Mouse (Mus musculus) liver, embryonic 12.5 days (tissue): ENCODE data around the gene Upk3bl. TPM values are rescaled to one million over a fixed set of nuclear protein-coding genes. Genes with fewer than 3 reads are reported as not detected.
"Not testable (repeated sequence)": the region's sequence is repeated elsewhere in the genome, so short reads cannot be mapped to it uniquely, and the experiment has no call there.

Experiments used
- ATAC-seq: fragments of 200-750 bp; cut with Nextera tagmentation; 2 replicates; pipeline ENCODE4 v1.8.0; 2017; ENCODE audit warnings: moderate number of reproducible peaks, mild to moderate bottlenecking, moderate library complexity
- H3K27ac ChIP-seq: fragments of 300-500 bp; sonication (generic); 2 replicates; pipeline ENCODE4 v1.5.1; 2016; ENCODE audit warnings: mild to moderate bottlenecking
- H3K27me3 ChIP-seq: fragments of 300-500 bp; sonication (generic); replicated peaks from 2 replicates; pipeline ENCODE4 v1.6.1; 2016; ENCODE audit warnings: mild to moderate bottlenecking, moderate library complexity
- H3K36me3 ChIP-seq: fragments of 300-500 bp; sonication (generic); 2 replicates; pipeline ENCODE4 v1.6.1; 2016; ENCODE audit warnings: mild to moderate bottlenecking, moderate library complexity
- H3K4me1 ChIP-seq: fragments of 300-500 bp; sonication (generic); 2 replicates; pipeline ENCODE4 v1.6.1; 2016
- H3K4me2 ChIP-seq: fragments of 300-500 bp; sonication (generic); 2 replicates; pipeline ENCODE4 v1.6.1; 2016; ENCODE audit warnings: mild to moderate bottlenecking, moderate library complexity
- H3K4me3 ChIP-seq: fragments of 300-500 bp; sonication (generic); 2 replicates; pipeline ENCODE4 v1.5.1; 2016; ENCODE audit warnings: mild to moderate bottlenecking, moderate library complexity
- H3K9ac ChIP-seq: fragments of 300-500 bp; sonication (generic); 2 replicates; pipeline ENCODE4 v1.6.1; 2016; ENCODE audit warnings: mild to moderate bottlenecking, moderate library complexity
- H3K9me3 ChIP-seq: fragments of 300-500 bp; sonication (generic); replicated peaks from 2 replicates; pipeline ENCODE4 v1.6.1; 2016; ENCODE audit warnings: mild to moderate bottlenecking, moderate library complexity
- WGBS: fragments of 180-500 bp; shearing (Covaris S2); methylation state at CpG from one replicate; pipeline ENCODE4 v1.1.7; 2016; ENCODE audit not compliant: insufficient replicate concordance; 5-methylcytosine and 5-hydroxymethylcytosine counted together
- polyA plus RNA-seq: library from polyadenylated mRNA; unstranded; fragments of >200 nt; fragmentation: Nextera tagmentation; extraction: Ambion mirVana; gene quantifications from 2 replicates; pipeline ENCODE4 v1.2.1, GENCODE M21; 2016

Upk3bl gene
- polyA plus RNA-seq, 1 experiment from 2014 or later, result 0.14 TPM

DNA sequence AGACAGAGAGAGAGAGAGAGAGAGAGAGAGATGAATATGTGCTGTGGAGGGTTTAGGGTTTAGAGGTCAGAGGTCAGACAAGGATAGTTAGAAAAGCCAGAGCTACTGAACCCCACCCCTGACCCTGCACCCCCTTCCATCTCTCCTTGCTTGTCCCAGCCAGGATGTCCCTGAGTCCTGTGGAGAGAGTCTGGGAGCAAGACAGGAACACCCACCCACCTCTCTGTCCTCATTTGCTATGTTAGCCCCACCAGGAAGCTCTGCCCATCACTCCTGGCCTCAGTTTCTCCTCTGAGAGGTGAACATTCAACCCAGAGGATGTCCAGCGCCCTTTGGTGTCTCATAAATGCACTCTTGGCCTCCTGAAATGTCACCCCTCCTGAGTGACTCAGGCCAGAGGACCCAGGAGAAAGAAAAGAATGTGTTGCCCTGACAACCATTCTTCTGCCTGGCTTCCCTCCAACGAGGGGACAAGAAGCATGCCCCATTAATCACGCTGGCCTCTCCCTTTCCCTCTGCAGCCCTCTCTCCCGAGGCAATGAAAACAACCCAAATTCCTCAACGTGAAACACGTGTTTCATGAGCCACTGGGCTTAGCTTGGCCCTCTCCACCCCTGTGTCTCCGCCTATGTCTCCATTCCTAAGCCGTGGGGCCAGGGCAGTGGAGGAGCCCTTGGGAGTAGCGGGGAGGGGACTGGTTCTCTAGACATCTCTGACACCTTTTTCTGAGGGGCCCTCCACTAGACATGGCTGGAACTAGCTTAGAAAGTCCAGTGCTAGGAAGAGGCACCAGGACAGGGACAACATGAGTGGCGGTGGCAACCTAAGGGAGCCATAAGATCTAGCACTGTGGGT, 2.8 kb upstream of the Upk3bl start:
- no peaks in the 10 kb centered on the region for H3K4me1 ChIP-seq
- WGBS, result 30% methylated on average over 10 of the region's 10 CpGs
- H3K9ac ChIP-seq, result no peak overlapping the region
- no peak; the same call in 1 of the 2 replicates for ATAC-seq
- H3K4me3 ChIP-seq, result no peak overlapping the region
- H3K9me3 ChIP-seq, result no peaks in the 10 kb centered on the region
- H3K4me2 ChIP-seq, result no peak overlapping the region
- H3K27me3 ChIP-seq, result peaks cover under 1% of the 10 kb centered on the region; the same call in 1 of the 2 replicates
- H3K36me3 ChIP-seq, result no peaks in the 10 kb centered on the region
- H3K27ac ChIP-seq, result 0 out of 2 replicates have a peak overlapping the region, but pooled peaks have one; percentile 33

DNA sequence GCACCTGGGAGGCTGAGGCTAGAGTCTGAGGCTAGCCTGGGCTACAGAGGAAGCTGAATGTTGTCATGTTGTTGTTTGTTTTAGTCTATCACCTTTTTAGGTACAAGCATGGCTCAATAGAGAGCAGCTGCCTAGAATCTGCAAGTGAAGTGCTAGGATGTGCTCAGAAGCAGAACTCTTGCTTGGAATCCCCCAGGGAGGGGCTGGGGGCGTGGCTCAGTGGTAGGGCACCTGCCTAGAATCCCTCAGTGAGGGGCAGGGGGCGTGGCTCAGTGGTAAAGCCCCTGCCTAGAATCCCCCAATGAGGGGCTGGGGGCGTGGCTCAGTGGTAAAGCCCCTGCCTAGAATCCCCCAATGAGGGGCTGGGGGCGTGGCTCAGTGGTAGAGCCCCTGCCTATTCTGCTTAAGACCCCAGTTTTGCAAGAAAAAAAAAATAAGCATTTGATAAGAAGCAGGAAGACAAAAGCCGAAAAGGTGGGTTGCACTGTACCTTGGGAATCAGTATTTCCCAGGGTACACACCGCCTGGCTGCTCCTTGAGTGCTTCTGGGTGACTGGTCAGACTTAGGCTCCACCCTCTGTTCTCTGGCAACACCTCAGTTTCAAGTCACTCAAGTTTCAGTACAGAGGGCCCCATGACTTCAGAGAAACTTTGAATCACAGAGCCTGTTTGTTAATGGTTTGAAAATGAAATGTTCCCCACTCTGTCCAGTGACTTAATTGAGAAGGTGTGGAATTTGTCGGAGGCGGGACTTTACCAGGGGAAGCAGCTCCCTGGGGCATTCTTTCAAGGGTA, 1.2 kb upstream of the Upk3bl start:
- 57% methylated on average over 8 of the region's 8 CpGs for WGBS
- Histone ChIP-seq H3K27me3 (peaks cover 15% of the 10 kb centered on the region; the same call in 1 of the 2 replicates), H3K4me1 (no peaks in the 10 kb centered on the region), H3K27ac (no peak overlapping the region), H3K9ac (no peak overlapping the region), H3K4me2 (no peak overlapping the region), H3K36me3 (no peaks in the 10 kb centered on the region), H3K9me3 (no peaks in the 10 kb centered on the region), H3K4me3 (no peak overlapping the region)
- no peak for ATAC-seq

DNA sequence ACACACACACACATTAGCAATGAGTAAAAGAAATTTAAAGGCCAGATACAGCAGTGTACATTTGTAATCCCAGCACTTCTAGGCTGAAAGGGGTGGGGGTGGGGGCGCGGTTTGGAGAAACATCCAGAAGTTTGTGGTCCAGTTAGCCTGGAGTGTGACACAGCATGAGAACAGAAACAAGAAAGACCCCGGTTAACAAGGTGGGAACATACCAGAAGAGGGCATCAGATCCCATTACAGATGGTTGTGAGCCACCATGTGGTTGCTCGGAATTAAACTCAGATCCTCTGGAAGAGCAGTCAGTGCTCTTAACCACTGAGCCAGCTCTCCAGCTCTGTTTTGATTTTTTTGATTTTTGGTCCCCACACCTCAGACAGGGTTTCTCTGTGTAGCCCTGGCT, 1.8 kb downstream of the Upk3bl start:
- no peak overlapping the region for H3K9ac ChIP-seq
- no peaks in the 10 kb centered on the region for H3K36me3 ChIP-seq
- no peak overlapping the region for H3K27ac ChIP-seq
- H3K27me3 ChIP-seq, result peaks cover 44% of the 10 kb centered on the region
- H3K4me2 ChIP-seq, result no peak overlapping the region
- 25% methylated on average over 4 of the region's 4 CpGs for WGBS
- no peak overlapping the region for H3K4me3 ChIP-seq
- no peak for ATAC-seq
- H3K9me3 ChIP-seq, result no peaks in the 10 kb centered on the region
- no peaks in the 10 kb centered on the region for H3K4me1 ChIP-seq

DNA sequence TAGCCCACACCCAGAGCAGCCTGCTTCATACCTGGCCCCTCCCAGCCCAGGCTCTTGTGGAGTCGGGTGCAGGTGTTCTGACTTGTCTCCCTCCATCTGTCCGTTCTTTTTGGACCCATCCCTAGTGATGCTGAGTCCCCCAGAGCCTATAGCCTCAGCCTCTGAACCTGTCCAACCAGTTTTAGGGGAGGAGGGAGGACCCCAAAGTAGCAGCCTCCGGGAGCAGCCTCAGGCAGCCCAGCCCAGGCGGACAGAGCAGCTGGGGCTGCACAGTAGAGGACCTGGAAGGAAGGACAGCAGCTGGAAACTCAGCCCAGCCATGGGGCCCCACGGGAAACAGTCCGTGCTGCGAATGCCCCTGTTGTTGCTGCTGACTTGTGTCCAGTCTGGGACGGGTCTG, 2.8 kb downstream of the Upk3bl start:
- Histone ChIP-seq H3K9me3 (no peaks in the 10 kb centered on the region), H3K27ac (no peak overlapping the region), H3K4me3 (no peak overlapping the region), H3K27me3 (peaks cover 49% of the 10 kb centered on the region), H3K4me2 (no peak overlapping the region), H3K36me3 (no peaks in the 10 kb centered on the region), H3K9ac (no peak overlapping the region), H3K4me1 (no peaks in the 10 kb centered on the region)
- no peak for ATAC-seq
- WGBS, result 16% methylated on average over 8 of the region's 8 CpGs

DNA sequence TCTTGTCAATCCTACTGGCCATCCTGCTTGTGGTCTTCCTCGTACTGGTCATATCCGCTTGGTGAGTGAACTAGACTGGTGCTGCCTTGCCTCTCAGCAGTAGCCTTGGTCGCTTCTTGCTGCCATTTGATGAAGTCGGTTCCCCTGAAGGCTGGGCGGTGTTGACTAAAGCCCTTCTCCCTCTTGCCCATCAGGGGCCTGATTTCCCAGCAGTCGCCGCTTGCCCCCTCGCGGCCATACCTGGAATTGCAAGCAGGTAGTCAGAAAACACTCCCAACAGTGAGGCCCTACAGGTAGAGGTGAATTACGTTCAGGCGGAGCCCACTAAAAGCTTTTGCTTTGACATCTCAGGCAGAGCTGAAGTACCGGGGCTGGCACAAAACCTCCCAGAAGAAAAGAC, 7.3 kb downstream of the Upk3bl start:
- peaks cover 51% of the 10 kb centered on the region for H3K27me3 ChIP-seq
- no peaks in the 10 kb centered on the region for H3K4me1 ChIP-seq
- no peaks in the 10 kb centered on the region for H3K9me3 ChIP-seq
- no peak overlapping the region for H3K9ac ChIP-seq
- no peak overlapping the region for H3K4me3 ChIP-seq
- no peaks in the 10 kb centered on the region for H3K36me3 ChIP-seq
- ATAC-seq, result no peak
- no peak overlapping the region for H3K27ac ChIP-seq
- no peak overlapping the region for H3K4me2 ChIP-seq
- WGBS, result 7% methylated on average over 12 of the region's 12 CpGs

DNA sequence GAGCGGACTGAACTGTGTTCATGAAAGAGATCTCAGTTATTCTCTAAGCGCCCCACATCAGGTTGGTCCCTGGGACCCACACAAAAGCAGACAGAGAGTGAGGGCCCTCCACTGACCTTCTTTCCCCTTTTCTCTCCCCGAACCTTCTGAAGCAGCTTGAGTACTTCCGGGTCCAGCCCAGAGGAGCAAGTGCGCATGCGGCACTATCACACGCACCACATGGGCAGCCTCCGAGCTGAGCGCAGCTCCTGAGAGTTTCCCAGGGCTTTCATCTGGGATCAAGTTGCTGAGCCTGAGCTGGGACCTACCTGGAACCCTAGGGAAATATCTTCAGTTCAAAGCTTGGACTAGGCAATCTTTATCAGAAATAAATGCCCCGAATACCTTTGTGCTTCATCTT, 9.6 kb downstream of the Upk3bl start:
- H3K27me3 ChIP-seq, result peaks cover 42% of the 10 kb centered on the region
- H3K4me1 ChIP-seq, result no peaks in the 10 kb centered on the region
- no peaks in the 10 kb centered on the region for H3K36me3 ChIP-seq
- no peak overlapping the region for H3K27ac ChIP-seq
- H3K4me2 ChIP-seq, result no peak overlapping the region
- H3K4me3 ChIP-seq, result no peak overlapping the region
- H3K9me3 ChIP-seq, result no peaks in the 10 kb centered on the region
- 74% methylated on average over 10 of the region's 10 CpGs for WGBS
- no peak for ATAC-seq
- H3K9ac ChIP-seq, result no peak overlapping the region

GRCm38 (mm10) chr5:136066404-136067148, 12.3 kb downstream of the Upk3bl start:
- H3K9ac ChIP-seq, H3K27ac ChIP-seq, H3K36me3 ChIP-seq, H3K9me3 ChIP-seq, ATAC-seq, H3K4me1 ChIP-seq, H3K4me2 ChIP-seq, H3K4me3 ChIP-seq: not testable (repeated sequence)
- WGBS, result 34% methylated on average over 11 of the region's 11 CpGs
- H3K27me3 ChIP-seq, result peaks cover 19% of the 10 kb centered on the region

- Histone ChIP-seq H3K4me2 (no peak overlapping the region), H3K4me3 (no peak overlapping the region), H3K36me3 (no peaks in the 10 kb centered on the region), H3K4me1 (no peaks in the 10 kb centered on the region), H3K9me3 (no peaks in the 10 kb centered on the region), H3K27ac (no peak overlapping the region), H3K27me3 (peaks cover 32% of the 10 kb centered on the region), H3K9ac (no peak overlapping the region)
- ATAC-seq, result no peak
- 35% methylated on average over 2 of the region's 2 CpGs for WGBS
Observed at GRCm38 (mm10) chr5:136069411-136069810, 15.1 kb downstream of the Upk3bl start.

DNA sequence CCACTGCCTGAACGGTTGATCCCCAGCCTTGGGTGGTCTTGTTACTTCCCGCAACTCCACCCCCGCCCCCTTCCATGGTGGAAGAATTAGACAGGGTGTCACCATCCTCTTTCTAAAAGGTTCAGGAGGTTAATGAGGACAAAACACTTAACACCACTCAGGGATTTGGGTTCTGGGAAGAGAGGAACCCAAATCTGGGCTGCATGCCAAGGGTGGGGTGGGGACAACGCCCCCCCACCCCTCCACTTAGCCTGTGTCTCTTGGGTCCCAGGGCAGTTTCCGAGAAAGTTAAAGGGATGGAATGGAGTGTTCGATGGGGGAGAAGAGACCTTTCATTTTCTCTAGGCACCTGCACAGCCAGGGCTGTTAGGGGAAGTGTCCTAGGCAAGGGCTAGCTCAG, 18.8 kb downstream of the Upk3bl start:
- H3K27me3 ChIP-seq, result peaks cover 22% of the 10 kb centered on the region
- H3K4me1 ChIP-seq, result no peaks in the 10 kb centered on the region
- H3K9ac ChIP-seq, result no peak overlapping the region
- H3K36me3 ChIP-seq, result no peaks in the 10 kb centered on the region
- no peak overlapping the region for H3K4me2 ChIP-seq
- no peak overlapping the region for H3K27ac ChIP-seq
- no peak overlapping the region for H3K4me3 ChIP-seq
- ATAC-seq, result no peak
- 65% methylated on average over 6 of the region's 6 CpGs for WGBS
- no peaks in the 10 kb centered on the region for H3K9me3 ChIP-seq

DNA sequence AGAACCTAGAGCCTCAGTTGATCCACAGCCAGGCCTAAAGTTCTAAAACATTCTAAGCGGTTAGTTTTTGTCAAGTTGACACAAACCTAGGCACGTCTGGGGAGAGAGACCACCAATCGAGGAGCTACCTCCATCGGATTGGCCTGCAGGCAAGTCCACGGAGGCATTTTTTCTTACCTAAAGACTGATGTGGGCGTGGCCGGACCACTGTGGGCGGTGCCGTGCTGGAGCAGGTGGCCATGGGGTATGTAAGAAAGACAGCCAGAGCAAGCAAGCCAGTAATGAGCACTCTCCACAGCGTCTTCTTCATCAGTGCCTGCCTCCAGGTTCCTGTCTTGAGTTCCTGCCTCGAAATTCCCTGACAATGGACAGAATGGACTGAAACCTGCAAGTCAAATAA, 19.2 kb downstream of the Upk3bl start:
- Histone ChIP-seq H3K4me2 (no peak overlapping the region), H3K27me3 (peaks cover 21% of the 10 kb centered on the region), H3K36me3 (no peaks in the 10 kb centered on the region), H3K4me1 (no peaks in the 10 kb centered on the region), H3K4me3 (no peak overlapping the region), H3K27ac (no peak overlapping the region), H3K9ac (no peak overlapping the region), H3K9me3 (no peaks in the 10 kb centered on the region)
- 43% methylated on average over 11 of the region's 11 CpGs for WGBS
- ATAC-seq, result no peak

DNA sequence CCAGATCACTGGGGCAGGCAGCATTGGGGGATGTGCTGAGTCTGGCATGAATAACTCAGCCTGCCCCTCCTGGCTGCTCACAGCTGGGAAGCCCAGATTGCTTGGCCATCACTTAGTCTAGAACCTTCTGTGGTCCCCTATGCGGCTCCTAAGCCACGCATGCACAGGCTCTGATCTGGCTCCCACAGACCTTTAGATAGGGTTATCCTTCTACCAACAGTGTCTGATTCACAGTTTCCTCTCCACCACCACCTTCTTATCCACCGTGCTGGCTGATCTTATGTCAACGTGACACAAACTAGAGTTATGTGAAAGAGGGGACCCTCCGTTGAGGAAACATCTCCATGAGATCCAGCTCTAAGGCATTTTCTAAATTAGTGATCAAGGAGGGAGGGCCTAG, 20.8 kb downstream of the Upk3bl start:
- Histone ChIP-seq H3K27ac (no peak overlapping the region), H3K9ac (no peak overlapping the region), H3K36me3 (no peaks in the 10 kb centered on the region), H3K27me3 (peaks cover 21% of the 10 kb centered on the region), H3K4me2 (no peak overlapping the region), H3K9me3 (no peaks in the 10 kb centered on the region), H3K4me3 (no peak overlapping the region), H3K4me1 (no peaks in the 10 kb centered on the region)
- 37% methylated on average over 5 of the region's 5 CpGs for WGBS
- no peak for ATAC-seq

DNA sequence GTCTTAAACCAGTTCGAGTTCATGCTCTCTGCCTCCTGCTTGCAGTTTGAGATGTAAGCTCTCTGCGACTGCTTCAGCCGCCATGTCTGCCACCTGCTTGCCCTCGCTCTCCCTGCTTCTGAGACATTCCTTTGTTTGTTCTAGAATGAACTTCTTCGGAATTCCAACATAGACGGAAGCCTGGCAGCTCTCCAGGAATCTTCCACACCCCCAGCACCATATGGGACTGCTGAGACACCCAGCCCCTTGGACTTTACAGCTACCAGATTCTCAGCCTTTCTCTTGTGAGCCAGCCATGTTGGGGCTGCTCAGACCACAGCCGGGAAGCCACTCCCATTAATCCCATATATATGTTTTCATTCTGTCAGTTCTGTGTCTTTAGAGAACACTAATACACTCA, 22.0 kb downstream of the Upk3bl start:
- ATAC-seq, result no peak
- H3K9me3 ChIP-seq, result no peaks in the 10 kb centered on the region
- H3K36me3 ChIP-seq, result no peaks in the 10 kb centered on the region
- no peak overlapping the region for H3K27ac ChIP-seq
- H3K4me3 ChIP-seq, result no peak overlapping the region
- no peaks in the 10 kb centered on the region for H3K4me1 ChIP-seq
- 51% methylated on average over 7 of the region's 7 CpGs for WGBS
- no peak overlapping the region for H3K9ac ChIP-seq
- peaks cover 23% of the 10 kb centered on the region for H3K27me3 ChIP-seq
- H3K4me2 ChIP-seq, result no peak overlapping the region
